Mouse (Mus musculus): Measurements from ENCODE around the gene Rusc1. TPM values are rescaled to one million over a fixed set of nuclear protein-coding genes. Genes with fewer than 3 reads are reported as not detected.

Gene Rusc1
- polyA plus RNA-seq, 1 experiment from 2014 or later: 7.7 TPM

GRCm38 (mm10) chr3:89058783-89059182, 34.3 kb downstream of the Rusc1 start:
- no peaks in the 10 kb centered on the region for H3K9me3 ChIP-seq (replicated peaks)
- no peak overlapping the region for H3K4me3 ChIP-seq
- no peaks in the 10 kb centered on the region for H3K27me3 ChIP-seq (replicated peaks)
- H3K27ac ChIP-seq: no peak overlapping the region
- WGBS (ENCODE audit: insufficient replicate concordance): 73% methylated on average over 3 of the region's 3 CpGs
- no peak overlapping the region for H3K9ac ChIP-seq
- H3K36me3 ChIP-seq: peaks cover 99% of the 10 kb centered on the region
- no peak overlapping the region for H3K4me2 ChIP-seq
- H3K4me1 ChIP-seq: no peaks in the 10 kb centered on the region
- no peak for ATAC-seq

DNA sequence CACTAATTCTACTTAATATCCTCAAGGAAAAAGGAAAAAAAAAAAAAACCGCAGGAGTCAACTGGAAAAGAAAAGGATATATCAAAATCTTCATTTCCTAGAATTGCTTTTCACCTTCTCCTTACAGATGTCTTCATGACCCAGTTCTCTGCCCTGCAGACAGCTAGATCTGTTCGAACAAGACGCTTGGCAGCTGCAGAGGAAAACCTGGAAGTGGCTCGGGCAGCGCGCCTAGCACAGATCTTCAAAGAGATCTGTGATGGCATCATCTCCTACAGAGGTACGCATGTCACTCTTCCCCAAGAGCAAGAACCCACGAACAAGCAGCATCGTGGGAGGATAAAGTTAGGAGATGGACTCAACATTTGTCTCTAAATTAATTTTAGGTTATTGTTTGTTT, 34.8 kb downstream of the Rusc1 start:
- no peak overlapping the region for H3K9ac ChIP-seq
- no peak for ATAC-seq
- H3K27me3 ChIP-seq (replicated peaks): no peaks in the 10 kb centered on the region
- 88% methylated on average over 9 of the region's 9 CpGs for WGBS (ENCODE audit: insufficient replicate concordance)
- no peaks in the 10 kb centered on the region for H3K9me3 ChIP-seq (replicated peaks)
- no peak overlapping the region for H3K4me3 ChIP-seq
- H3K4me1 ChIP-seq: no peaks in the 10 kb centered on the region
- H3K4me2 ChIP-seq: no peak overlapping the region
- H3K36me3 ChIP-seq: peaks cover 99% of the 10 kb centered on the region
- no peak overlapping the region for H3K27ac ChIP-seq

GRCm38 (mm10) chr3:89043359-89043758, 49.8 kb downstream of the Rusc1 start:
- Histone ChIP-seq H3K4me1 (no peaks in the 10 kb centered on the region), H3K27ac (no peak overlapping the region), H3K4me2 (no peak overlapping the region), H3K9ac (no peak overlapping the region), H3K4me3 (no peak overlapping the region), H3K27me3 (replicated peaks) (no peaks in the 10 kb centered on the region), H3K36me3 (peaks cover 93% of the 10 kb centered on the region), H3K9me3 (replicated peaks) (no peaks in the 10 kb centered on the region)
- 87% methylated on average over 4 of the region's 4 CpGs for WGBS (ENCODE audit: insufficient replicate concordance)
- ATAC-seq: no peak

Other genes with a start within 250 kb of the Rusc1 start
- gene Msto1, start 179.3 kb downstream of the Rusc1 start, polyA plus RNA-seq (2016; fragmentation: Nextera tagmentation; extraction: Ambion mirVana): 24.3 and 26.5 TPM in 2 replicates
- 8.0 and 8.9 TPM in 2 replicates for gene Ash1l, start 142.7 kb downstream of the Rusc1 start, polyA plus RNA-seq (2016; fragmentation: Nextera tagmentation; extraction: Ambion mirVana)
- 133 and 139 TPM in 2 replicates for gene Dap3, start 142.1 kb downstream of the Rusc1 start, polyA plus RNA-seq (2016; fragmentation: Nextera tagmentation; extraction: Ambion mirVana)
- 0.06 TPM in 1 of 2 replicates, not detected in the other for gene Gm43738, start 7.8 kb upstream of the Rusc1 start, polyA plus RNA-seq (2016; fragmentation: Nextera tagmentation; extraction: Ambion mirVana)
- 284 and 291 TPM in 2 replicates for gene Fdps, start 8.6 kb upstream of the Rusc1 start, polyA plus RNA-seq (2016; fragmentation: Nextera tagmentation; extraction: Ambion mirVana)
- 162 and 171 TPM in 2 replicates for gene Pklr, start 42.8 kb upstream of the Rusc1 start, polyA plus RNA-seq (2016; fragmentation: Nextera tagmentation; extraction: Ambion mirVana)
- gene Hcn3, start 66.9 kb upstream of the Rusc1 start, polyA plus RNA-seq (2016; fragmentation: Nextera tagmentation; extraction: Ambion mirVana): 0.81 and 0.86 TPM in 2 replicates
- 21.1 and 21.2 TPM in 2 replicates for gene Clk2, start 71.5 kb upstream of the Rusc1 start, polyA plus RNA-seq (2016; fragmentation: Nextera tagmentation; extraction: Ambion mirVana)
- gene Scamp3, start 84.2 kb upstream of the Rusc1 start, polyA plus RNA-seq (2016; fragmentation: Nextera tagmentation; extraction: Ambion mirVana): 79.8 and 86.3 TPM in 2 replicates
- gene Fam189b, start 89.8 kb upstream of the Rusc1 start, polyA plus RNA-seq (2016; fragmentation: Nextera tagmentation; extraction: Ambion mirVana): 5.3 and 6.6 TPM in 2 replicates
- 26.6 and 26.7 TPM in 2 replicates for gene Gba, start 109.6 kb upstream of the Rusc1 start, polyA plus RNA-seq (2016; fragmentation: Nextera tagmentation; extraction: Ambion mirVana)
- gene Thbs3, start 121.9 kb upstream of the Rusc1 start, polyA plus RNA-seq (2016; fragmentation: Nextera tagmentation; extraction: Ambion mirVana): 1.7 and 3.1 TPM in 2 replicates
- gene Mtx1, start 133.8 kb upstream of the Rusc1 start, polyA plus RNA-seq (2016; fragmentation: Nextera tagmentation; extraction: Ambion mirVana): 160 and 167 TPM in 2 replicates
- 0.13 TPM in 1 of 2 replicates, not detected in the other for gene Muc1, start 135.7 kb upstream of the Rusc1 start, polyA plus RNA-seq (2016; fragmentation: Nextera tagmentation; extraction: Ambion mirVana)
- gene Krtcap2, start 152.7 kb upstream of the Rusc1 start, polyA plus RNA-seq (2016; fragmentation: Nextera tagmentation; extraction: Ambion mirVana): 170 and 187 TPM in 2 replicates
- 0.31 and 0.38 TPM in 2 replicates for gene Trim46, start 153.0 kb upstream of the Rusc1 start, polyA plus RNA-seq (2016; fragmentation: Nextera tagmentation; extraction: Ambion mirVana)
- 72.3 and 73.6 TPM in 2 replicates for gene Dpm3, start 166.0 kb upstream of the Rusc1 start, polyA plus RNA-seq (2016; fragmentation: Nextera tagmentation; extraction: Ambion mirVana)
- 19.3 and 21.6 TPM in 2 replicates for gene Slc50a1, start 177.3 kb upstream of the Rusc1 start, polyA plus RNA-seq (2016; fragmentation: Nextera tagmentation; extraction: Ambion mirVana)
- 5.2 and 5.3 TPM in 2 replicates for gene Efna1, start 187.8 kb upstream of the Rusc1 start, polyA plus RNA-seq (2016; fragmentation: Nextera tagmentation; extraction: Ambion mirVana)
- gene Efna3, start 229.7 kb upstream of the Rusc1 start, polyA plus RNA-seq (2016; fragmentation: Nextera tagmentation; extraction: Ambion mirVana): 0.65 and 1.0 TPM in 2 replicates
- gene Efna4, start 244.7 kb upstream of the Rusc1 start, polyA plus RNA-seq (2016; fragmentation: Nextera tagmentation; extraction: Ambion mirVana): 2.1 and 2.3 TPM in 2 replicates

Measured in liver, embryonic 12.5 days (tissue).